Mouse (Mus musculus): Measurements from ENCODE around the gene Cfap65. TPM values are rescaled to one million over a fixed set of nuclear protein-coding genes. Genes with fewer than 3 reads are reported as not detected.
A peak's percentile ranks its signal among the peaks of the same experiment; 100 is the strongest.

Gene Cfap65
- polyA plus RNA-seq, 1 experiment from 2014 or later, result not detected

DNA sequence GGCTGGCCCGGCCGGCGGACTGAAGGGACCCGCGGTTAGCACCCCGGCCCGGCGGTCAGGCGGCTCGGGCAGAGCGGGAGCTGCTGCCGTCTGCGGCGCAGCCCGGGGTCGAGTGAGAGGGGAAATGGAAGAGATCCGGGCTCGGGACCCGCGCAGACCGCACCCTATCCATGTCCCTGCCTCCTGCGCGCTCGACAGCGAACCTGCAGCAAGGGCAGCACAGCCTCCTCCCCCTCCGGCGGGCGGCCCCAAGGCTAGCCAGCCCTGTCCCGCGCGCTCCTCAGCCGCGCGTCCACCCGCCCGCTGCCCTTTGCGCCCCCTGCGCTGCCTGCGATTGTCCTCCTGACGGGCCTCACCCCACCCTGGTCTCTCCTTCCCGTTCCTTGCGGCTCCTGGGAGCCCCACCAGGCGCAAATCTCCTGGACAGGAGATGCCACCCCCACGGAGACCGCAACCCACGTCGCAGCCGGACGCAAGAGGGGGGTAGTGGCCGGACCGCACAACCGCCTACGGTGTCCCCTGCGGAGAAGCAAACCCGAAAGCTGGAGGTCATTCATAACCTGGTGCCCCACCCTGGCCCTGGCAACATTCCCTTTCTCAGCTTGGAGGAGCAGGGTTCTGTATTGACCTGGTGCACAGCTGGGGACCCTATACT lies 16.3 kb upstream of the Cfap65 start, which contains the start of gene Ihh:
Gene Ihh (minus strand): TSS at position 117 of the 655 bp plus-strand sequence.
- WGBS (ENCODE audit: insufficient replicate concordance), result 3% methylated on average over 55 of the region's 55 CpGs
- DNase-seq, result no peak
- H3K4me1 ChIP-seq (replicated peaks), result peaks cover 14% of the 10 kb centered on the region; the same call in 1 of the 2 replicates
- H3K4me3 ChIP-seq (replicated peaks), result peak within 1 kb of the TSS; percentile 51
- peak within 1 kb of the TSS; percentile 65 for H3K9ac ChIP-seq
- ATAC-seq (ENCODE audit: low read depth), result peak; percentile 78
- no peaks in the 10 kb centered on the region for H3K9me3 ChIP-seq (replicated peaks)
- H3K36me3 ChIP-seq, result no peaks in the 10 kb centered on the region
- peak within 1 kb of the TSS; percentile 50 for H3K4me2 ChIP-seq
- H3K27ac ChIP-seq, result peak within 1 kb of the TSS; percentile 53; the same call in 1 of the 2 replicates
- H3K27me3 ChIP-seq, result peaks cover 83% of the 10 kb centered on the region

DNA sequence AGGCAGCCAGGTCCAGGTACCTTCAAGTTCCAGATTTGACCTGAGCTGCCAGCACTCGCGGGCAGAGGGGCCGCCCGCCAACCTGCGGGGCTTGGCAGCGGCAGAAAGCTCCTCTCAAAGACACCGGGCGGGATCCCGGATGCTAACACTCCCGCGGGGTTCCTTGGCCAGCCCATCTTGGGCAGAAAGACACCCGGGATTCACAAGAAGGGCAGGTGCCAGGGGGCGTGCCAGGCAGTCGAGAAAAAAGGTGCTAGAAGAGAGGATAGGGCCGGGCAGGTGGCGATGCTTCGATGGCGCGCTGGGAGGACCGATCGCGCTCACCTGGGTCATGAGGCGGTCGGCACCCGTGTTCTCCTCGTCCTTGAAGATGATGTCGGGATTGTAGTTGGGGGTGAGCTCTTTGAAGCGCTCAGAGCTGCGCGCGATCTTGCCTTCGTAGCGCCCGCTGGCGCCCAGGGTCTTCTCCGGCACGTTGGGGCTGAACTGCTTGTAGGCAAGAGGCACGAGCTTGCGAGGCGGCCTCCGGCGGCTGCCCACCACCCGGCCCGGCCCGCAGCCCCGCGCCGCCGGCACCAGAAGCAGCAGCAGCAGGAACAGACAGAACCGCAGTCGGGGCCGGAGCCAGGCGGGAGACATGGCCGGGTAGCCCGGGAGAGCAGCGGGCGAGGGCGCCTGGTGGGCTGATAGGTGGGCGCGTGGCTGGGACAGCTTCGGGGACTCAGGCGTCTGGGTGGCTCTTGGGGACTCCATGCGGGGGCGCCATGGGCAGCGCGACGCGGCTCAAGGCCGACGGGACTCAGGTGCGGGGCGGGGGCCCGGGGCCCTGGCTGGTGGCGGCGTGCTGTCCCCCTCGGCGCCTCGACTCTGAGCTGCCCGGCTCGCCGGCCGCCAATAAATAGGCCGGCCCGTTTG lies 15.4 kb upstream of the Cfap65 start:
- peak overlapping the region; percentile 53; the same call in 1 of the 2 replicates for H3K27ac ChIP-seq
- peak overlapping the region; percentile 51 for H3K4me3 ChIP-seq (replicated peaks)
- peak; percentile 25; the same call in 1 of the 2 replicates for ATAC-seq (ENCODE audit: low read depth)
- H3K4me2 ChIP-seq, result peak overlapping the region; percentile 50
- no peak for DNase-seq
- no peaks in the 10 kb centered on the region for H3K36me3 ChIP-seq
- H3K9me3 ChIP-seq (replicated peaks), result no peaks in the 10 kb centered on the region
- H3K27me3 ChIP-seq, result peaks cover 86% of the 10 kb centered on the region
- 2% methylated on average over 77 of the region's 84 CpGs for WGBS (ENCODE audit: insufficient replicate concordance)
- peaks cover 14% of the 10 kb centered on the region; the same call in 1 of the 2 replicates for H3K4me1 ChIP-seq (replicated peaks)
- peak overlapping the region; percentile 65 for H3K9ac ChIP-seq

- WGBS (ENCODE audit: insufficient replicate concordance), result 2% methylated on average over 16 of the region's 16 CpGs
- DNase-seq (no peak), ATAC-seq (ENCODE audit: low read depth) (no peak)
- Histone ChIP-seq H3K27me3 (peaks cover 86% of the 10 kb centered on the region), H3K36me3 (no peaks in the 10 kb centered on the region), H3K4me2 (peak overlapping the region; percentile 50), H3K4me3 (replicated peaks) (peak overlapping the region; percentile 51), H3K27ac (peak overlapping the region; percentile 18; the same call in 1 of the 2 replicates), H3K9ac (peak overlapping the region; percentile 65), H3K4me1 (replicated peaks) (peaks cover 14% of the 10 kb centered on the region; the same call in 1 of the 2 replicates), H3K9me3 (replicated peaks) (no peaks in the 10 kb centered on the region)
These were observed 14.7 kb upstream of the Cfap65 start for GRCm38 (mm10) chr1:74950066-74950465.

DNA sequence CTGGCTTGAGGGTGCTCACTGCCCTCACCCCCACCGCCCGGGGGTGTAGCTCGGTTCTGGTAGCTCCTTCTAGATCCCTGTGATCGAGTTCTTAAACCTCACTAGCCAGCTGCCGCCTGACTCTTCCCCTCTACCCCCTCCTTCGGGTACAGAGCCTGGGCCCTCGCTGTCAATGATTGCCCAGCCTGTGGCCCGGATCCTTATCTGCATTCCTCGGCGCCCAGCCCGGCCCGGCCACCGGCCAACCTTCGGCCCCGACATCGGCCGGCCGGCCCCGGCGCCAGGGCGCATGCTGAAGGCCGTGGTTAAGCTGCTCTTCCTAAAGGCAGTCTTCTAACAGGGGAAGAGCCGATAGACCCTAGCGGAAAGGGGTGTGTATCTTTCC lies 14.3 kb upstream of the Cfap65 start:
- DNase-seq (no peak), ATAC-seq (ENCODE audit: low read depth) (peak; percentile 39; the same call in 1 of the 2 replicates)
- Histone ChIP-seq H3K36me3 (no peaks in the 10 kb centered on the region), H3K4me2 (peak overlapping the region; percentile 50), H3K4me3 (replicated peaks) (peak overlapping the region; percentile 51), H3K27ac (peak overlapping the region; percentile 18; the same call in 1 of the 2 replicates), H3K4me1 (replicated peaks) (peaks cover 14% of the 10 kb centered on the region; the same call in 1 of the 2 replicates), H3K9ac (peak overlapping the region; percentile 65; the same call in 1 of the 2 replicates), H3K9me3 (replicated peaks) (no peaks in the 10 kb centered on the region), H3K27me3 (peaks cover 86% of the 10 kb centered on the region)
- WGBS (ENCODE audit: insufficient replicate concordance), result 2% methylated on average over 24 of the region's 24 CpGs

- DNase-seq (no peak), ATAC-seq (ENCODE audit: low read depth) (peak; percentile 16; the same call in 1 of the 2 replicates)
- H3K4me2 ChIP-seq, result peak overlapping the region; percentile 50
- peaks cover 89% of the 10 kb centered on the region for H3K27me3 ChIP-seq
- 3% methylated on average over 20 of the region's 20 CpGs for WGBS (ENCODE audit: insufficient replicate concordance)
- H3K9ac ChIP-seq, result no peak overlapping the region
- H3K27ac ChIP-seq, result no peak overlapping the region
- peaks cover 14% of the 10 kb centered on the region; the same call in 1 of the 2 replicates for H3K4me1 ChIP-seq (replicated peaks)
- H3K4me3 ChIP-seq (replicated peaks), result peak overlapping the region; percentile 51
- no peaks in the 10 kb centered on the region for H3K9me3 ChIP-seq (replicated peaks)
- no peaks in the 10 kb centered on the region for H3K36me3 ChIP-seq
These were observed 13.6 kb upstream of the Cfap65 start for GRCm38 (mm10) chr1:74948784-74949665.

- WGBS (ENCODE audit: insufficient replicate concordance), result 5% methylated on average over 41 of the region's 41 CpGs
- Histone ChIP-seq H3K36me3 (no peaks in the 10 kb centered on the region), H3K9me3 (replicated peaks) (no peaks in the 10 kb centered on the region), H3K9ac (no peak overlapping the region), H3K4me1 (replicated peaks) (peaks cover 14% of the 10 kb centered on the region; the same call in 1 of the 2 replicates), H3K27me3 (peaks cover 82% of the 10 kb centered on the region), H3K4me2 (peak overlapping the region; percentile 38), H3K4me3 (replicated peaks) (peak overlapping the region; percentile 24), H3K27ac (no peak overlapping the region)
- no peak for ATAC-seq (ENCODE audit: low read depth)
- no peak for DNase-seq
These were observed 12.7 kb upstream of the Cfap65 start for GRCm38 (mm10) chr1:74947986-74948670.

- Histone ChIP-seq H3K4me2 (no peak overlapping the region), H3K27me3 (peaks cover 42% of the 10 kb centered on the region), H3K4me3 (replicated peaks) (no peak overlapping the region), H3K27ac (no peak overlapping the region), H3K36me3 (no peaks in the 10 kb centered on the region), H3K4me1 (replicated peaks) (no peaks in the 10 kb centered on the region), H3K9ac (no peak overlapping the region), H3K9me3 (replicated peaks) (no peaks in the 10 kb centered on the region)
- ATAC-seq (ENCODE audit: low read depth) (no peak), DNase-seq (no peak)
- 43% methylated on average over 12 of the region's 12 CpGs for WGBS (ENCODE audit: insufficient replicate concordance)
These were observed 6.4 kb upstream of the Cfap65 start for GRCm38 (mm10) chr1:74941651-74942360.

DNA sequence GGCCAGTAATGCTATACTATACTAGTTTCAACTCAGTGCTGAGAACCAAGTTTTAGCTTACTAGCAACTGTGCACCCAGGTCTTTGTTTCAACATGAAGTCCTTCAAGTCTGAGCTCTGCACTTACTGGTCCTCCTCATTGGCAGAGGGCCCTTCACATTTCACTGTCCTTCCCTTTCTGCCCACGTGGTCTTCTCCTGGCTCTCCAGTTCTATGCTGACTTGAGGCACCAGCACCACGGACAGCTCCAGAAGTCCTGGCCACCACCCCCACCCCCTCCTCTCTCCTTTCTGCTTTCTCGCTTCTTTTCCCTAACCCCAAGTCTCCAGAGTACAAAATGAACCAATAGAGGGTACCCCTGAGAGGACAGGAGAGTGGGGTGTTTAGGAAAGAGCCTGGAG lies 4.4 kb upstream of the Cfap65 start:
- no peak overlapping the region for H3K27ac ChIP-seq
- WGBS (ENCODE audit: insufficient replicate concordance), result 0% methylated on average over 3 of the region's 3 CpGs
- DNase-seq, result no peak
- no peak overlapping the region for H3K9ac ChIP-seq
- peaks cover 41% of the 10 kb centered on the region for H3K27me3 ChIP-seq
- H3K4me1 ChIP-seq (replicated peaks), result no peaks in the 10 kb centered on the region
- no peak overlapping the region for H3K4me2 ChIP-seq
- no peaks in the 10 kb centered on the region for H3K36me3 ChIP-seq
- ATAC-seq (ENCODE audit: low read depth), result no peak
- H3K9me3 ChIP-seq (replicated peaks), result no peaks in the 10 kb centered on the region
- no peak overlapping the region for H3K4me3 ChIP-seq (replicated peaks)

GRCm38 (mm10) chr1:74936221-74936830 lies 927 bp upstream of the Cfap65 start:
- no peaks in the 10 kb centered on the region for H3K4me1 ChIP-seq (replicated peaks)
- H3K9ac ChIP-seq, result no peak overlapping the region
- H3K36me3 ChIP-seq, result no peaks in the 10 kb centered on the region
- H3K9me3 ChIP-seq (replicated peaks), result no peaks in the 10 kb centered on the region
- no peak overlapping the region for H3K27ac ChIP-seq
- no peak for DNase-seq
- H3K4me2 ChIP-seq, result no peak overlapping the region
- no peak for ATAC-seq (ENCODE audit: low read depth)
- 36% methylated on average over 12 of the region's 12 CpGs for WGBS (ENCODE audit: insufficient replicate concordance)
- peaks cover 42% of the 10 kb centered on the region for H3K27me3 ChIP-seq
- H3K4me3 ChIP-seq (replicated peaks), result no peak overlapping the region

Data from liver, embryonic 13.5 days (tissue).